Mouse (Mus musculus): Measurements from ENCODE around the gene Pde4a.
"Not testable (repeated sequence)": the region's sequence is repeated elsewhere in the genome, so short reads cannot be mapped to it uniquely, and the experiment has no call there.

The Pde4a gene

DNA sequence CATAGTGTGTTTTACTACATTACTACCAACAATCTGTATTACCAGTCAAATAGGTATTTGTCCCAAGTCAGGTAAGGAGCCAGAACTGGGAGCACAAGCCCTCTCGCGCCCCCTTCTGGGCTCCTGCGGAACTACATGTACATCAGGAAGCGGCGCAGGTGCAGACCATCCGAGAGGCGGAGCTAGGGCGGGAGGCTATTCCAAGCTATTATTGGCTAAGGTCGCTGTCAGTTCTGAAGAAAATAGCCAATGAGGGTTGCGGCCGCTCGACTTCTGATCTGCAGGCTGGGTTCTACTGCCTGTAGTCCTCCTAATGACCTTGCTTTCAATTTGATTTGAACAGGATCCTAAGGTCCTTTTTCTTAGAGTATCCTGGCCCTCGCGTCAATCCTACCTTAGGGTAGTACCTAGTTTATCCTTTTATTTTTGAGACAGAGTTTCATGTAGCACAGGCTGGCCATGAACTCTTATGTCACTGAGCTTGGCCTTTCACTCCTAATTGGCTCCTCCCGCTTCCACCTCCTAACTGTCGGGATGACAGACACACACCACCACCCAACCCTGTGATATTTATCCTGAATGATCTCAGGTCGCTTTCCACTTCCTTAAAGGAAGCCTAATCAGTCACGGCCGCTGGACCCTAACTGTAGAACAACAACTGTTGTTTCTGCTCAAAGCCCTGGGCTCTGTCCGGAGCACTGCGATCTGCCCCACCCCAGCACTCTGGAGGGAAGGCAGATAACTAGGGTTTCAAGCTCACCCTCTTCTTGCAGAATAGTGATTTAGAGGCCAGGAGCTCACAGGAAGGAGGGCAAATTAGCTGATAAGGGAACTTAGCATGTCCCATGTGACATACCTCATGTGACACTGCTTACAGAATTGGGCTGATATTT is 55.2 kb downstream of the Pde4a start:
- peak; percentile 93 for DNase-seq

DNA sequence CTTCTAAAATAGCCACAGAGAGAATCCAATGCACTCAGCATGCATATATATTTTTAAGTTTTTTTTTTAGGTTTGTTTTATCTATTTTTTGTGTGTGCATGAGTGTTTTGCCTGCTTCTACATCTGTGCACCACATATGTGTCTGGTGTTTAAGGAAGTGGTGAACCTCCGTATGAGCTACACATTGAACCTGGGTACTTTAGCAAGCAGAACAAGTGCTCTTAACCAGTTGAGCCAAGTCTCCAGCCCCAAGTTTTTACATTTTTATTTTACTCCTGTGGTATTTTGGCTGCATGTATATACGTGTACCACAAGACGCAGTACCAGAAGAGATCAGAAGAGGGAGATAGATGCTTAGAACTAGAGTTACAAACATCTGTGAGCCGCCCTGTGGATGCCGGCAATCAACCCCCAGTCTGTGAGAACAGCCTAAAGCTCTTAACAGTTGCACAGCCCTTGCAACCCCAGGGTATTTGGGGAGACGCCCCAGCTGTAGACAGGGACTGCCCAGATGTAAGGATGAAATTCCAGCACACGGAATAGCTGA is 55.9 kb downstream of the Pde4a start:
- peak; percentile 55 for DNase-seq

DNA sequence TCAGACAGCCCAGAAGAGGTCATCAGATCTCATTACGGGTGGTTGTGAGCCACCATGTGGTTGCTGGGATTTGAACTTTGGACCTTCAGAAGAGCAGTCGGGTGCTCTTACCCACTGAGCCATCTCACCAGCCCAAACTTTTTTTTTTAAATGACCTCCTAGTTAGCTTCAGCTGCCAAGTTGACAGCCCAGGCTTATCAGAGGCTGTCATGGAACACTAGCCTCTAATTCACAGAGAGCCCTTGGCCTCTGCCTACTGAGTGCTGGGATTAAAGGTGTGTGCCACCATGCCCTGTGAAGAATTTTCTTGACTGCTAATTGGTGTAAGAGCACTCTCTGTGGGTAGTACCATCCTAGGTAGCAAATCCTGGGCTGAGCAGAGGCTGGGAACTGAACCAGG is 58.0 kb downstream of the Pde4a start:
- not testable (repeated sequence) for DNase-seq

DNA sequence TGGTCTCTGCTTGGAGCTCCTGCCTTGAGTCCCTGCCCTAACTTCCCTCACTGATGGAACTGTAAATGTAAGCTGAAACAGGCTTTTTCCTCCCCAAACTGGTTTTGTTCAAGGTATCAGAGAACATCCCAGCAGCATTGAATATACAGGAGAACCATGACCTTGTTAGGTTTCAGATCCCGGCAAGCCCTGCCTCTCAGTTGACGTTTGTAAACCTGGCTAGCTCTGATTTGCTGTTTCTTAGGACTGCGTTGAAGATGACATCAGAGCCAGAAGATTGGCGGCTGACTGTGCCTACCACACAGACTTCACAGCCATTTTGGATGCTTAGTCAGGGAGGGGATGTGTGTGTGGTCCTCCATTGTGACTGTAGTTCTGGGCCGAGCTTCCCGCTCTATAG is 58.4 kb downstream of the Pde4a start:
- no peak for DNase-seq

DNA sequence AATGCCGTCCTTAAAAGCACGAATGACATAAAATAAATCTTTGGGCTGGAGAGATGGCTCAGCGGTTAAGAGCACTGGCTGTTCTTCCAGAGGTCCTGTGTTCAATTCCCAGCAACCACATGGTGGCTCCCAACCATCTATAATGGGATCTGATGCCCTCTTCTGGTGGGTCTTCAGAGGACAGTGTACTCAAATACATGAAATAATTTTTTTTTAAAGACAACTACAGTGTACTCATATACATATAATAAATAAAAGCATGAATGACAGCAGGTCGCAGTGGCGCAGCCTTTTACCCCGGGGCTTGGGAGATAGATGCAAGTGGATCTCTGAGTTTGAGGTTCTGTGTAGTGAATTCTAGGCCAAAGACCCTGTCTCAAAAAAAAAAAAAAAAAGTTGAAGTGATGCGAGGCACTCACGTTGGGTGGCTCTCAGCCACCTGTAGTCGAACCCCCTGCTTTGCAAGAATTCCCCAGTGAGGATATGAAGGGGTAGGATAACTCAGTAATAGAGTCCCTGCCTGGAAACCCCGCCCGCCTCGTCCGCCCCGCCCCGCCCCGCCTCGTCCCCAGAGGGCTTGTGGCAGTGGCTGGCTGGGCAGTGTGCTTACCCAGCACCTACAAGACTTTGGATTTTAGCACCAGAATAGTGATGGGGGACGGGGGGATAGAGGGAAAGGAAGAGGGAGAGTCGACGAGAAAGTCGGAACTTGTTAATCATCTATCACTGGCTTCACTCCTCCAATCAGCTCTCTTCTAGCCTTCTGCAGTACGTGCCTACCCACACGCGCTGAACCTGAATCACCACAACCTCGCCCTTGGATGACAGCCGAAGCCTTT is 59.3 kb downstream of the Pde4a start:
- peak; percentile 31 for DNase-seq

DNA sequence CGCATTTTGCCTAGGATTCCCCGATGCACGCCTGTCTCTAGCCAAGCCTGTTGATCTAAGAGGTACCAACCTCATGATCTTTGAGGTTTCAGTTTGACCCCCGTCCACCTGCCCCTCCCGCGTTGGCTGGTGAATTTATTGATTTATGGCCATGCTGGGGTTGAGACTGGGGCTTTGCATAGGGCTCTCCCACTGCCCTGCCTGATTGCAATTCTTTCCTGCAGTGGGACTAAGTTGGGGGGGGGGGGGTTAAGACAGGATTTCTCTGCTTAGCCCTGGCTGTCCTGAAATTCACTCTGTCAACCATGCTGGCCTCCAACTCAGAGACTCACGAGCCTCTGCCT is 59.9 kb downstream of the Pde4a start:
- no peak for DNase-seq

DNA sequence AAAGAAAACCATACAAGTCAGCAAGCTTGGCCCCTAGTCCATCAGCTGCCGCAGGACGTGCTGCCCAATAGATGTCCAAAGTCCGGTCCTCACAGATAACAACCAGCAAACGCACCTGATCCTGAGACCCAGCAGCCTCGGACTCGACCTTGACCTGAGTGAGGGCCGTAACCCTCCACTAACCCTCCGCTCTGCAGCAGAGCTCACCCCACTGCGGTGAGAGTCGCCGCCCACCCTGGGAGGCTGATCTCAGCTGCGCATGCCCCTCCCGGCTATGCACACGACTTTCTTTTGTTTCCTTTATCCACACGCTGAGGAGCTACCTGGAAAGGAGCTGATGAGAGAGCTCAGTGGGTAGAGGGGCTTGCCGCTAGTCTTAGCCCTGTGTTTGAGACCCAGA is 61.8 kb downstream of the Pde4a start:
- DNase-seq = no peak

DNA sequence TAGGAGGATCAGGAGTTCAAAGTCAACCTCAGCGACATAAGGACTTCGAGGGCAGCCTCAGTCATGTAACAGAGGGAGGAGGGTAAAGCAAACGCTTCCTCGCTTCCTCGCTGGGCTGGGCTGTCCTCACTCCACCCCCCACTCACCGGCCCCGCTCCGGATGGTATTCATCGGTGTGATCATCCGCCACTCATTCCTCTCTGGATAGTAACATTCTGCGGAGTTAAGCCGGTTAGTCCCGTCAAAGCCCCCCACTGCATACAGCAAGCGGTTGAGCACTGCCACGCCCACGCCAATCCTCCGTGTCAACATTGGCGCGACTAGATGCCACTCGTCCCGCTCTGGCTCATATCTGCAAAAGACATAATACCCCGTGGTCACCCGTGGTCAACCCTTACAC is 66.0 kb downstream of the Pde4a start:
- no peak for DNase-seq

DNA sequence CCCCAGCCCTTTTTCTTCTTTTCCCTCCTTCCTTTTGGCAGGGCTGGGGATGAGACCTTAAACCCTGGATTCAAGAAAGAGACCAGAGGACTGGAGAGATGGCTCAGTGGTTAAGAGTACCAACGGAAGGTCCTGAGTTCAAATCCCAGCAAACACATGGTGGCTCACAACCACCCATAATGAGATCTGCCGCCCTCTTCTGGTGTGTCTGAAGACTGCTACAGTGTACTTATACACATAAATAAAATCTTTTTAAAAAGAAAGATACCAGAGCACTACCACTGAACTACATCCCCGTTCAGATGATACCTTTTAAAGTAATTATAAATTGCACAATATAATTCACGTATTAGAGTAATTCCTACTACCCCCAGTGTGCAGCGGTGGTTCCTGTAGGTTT is 67.4 kb downstream of the Pde4a start:
- no peak for DNase-seq

DNA sequence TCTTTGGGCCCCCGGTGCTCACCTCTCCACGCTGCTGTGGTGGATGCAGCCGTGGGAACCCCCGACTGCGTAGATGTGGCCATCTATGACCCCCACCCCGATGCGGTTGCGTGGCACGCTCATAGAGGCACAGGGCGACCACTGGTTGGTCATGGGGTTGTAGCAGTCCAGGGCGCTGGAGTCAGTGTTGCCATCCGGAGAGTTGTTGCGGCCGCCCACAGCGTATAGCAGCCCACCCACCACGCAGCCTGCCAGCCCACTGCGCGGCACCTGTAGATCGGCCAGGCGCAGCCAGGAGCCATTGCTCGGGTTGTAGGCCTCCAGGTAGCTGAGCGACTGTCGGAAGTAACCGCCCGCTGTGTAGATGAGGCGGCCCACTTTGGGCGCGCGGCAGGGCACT is 67.9 kb downstream of the Pde4a start:
- no peak for DNase-seq

DNA sequence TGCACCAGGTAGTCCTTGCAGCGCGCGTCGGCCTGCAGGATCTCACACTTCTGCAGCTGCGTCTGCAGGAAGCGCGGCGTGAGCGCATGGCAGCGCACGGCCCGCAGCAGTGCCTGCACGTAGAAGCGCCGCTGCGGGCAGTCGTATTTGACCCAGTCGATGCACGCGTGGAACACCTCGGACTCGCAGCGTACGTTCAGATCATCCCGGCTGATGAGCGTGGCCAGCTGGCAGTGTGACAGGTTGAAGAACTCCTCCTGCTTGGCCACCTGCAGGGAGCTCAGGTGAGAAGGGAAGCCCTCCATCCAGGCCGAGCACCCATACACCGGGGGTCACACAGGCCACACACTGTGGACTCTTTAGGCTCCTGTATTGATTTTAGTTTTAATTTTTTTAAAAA is 68.3 kb downstream of the Pde4a start:
- no peak for DNase-seq

DNA sequence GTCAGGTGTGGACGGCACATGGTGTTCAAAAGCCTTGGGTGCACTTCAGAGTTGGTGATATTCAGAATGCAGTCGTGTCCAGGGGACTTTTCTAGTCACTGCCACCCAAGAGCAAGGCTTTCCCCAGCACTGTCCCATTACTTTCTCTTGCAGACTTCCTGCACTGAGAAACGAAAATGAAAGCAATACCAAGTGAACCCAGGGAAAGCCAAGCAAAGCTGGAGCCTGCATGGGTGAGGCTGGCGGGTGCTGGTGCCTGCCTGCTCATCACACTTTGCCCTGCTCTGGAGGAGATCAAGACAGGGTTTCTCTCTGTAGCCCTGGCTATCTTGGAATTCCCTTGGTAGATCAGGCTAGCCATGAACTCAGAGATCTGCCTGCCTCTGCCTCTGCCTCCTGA is 69.8 kb downstream of the Pde4a start:
- no peak for DNase-seq

DNA sequence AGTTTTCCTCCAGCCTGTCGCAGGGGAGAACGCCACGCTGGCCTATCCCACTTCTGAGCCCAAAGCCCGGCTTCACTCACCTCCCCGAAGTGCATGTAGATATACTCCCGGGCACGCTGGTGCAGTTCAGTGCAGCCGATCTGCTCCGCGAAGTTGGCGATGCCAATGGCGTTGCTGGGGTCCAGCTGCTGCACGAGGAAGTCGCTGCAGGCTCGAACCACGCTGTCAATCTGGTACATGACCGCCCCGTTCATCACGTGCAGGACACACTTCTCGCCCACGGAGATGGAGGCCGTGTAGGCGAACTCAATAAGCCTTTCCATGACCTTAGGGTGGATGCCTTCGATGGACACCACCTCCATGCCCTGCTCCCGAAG is 71.5 kb downstream of the Pde4a start:
- DNase-seq = no peak

DNA sequence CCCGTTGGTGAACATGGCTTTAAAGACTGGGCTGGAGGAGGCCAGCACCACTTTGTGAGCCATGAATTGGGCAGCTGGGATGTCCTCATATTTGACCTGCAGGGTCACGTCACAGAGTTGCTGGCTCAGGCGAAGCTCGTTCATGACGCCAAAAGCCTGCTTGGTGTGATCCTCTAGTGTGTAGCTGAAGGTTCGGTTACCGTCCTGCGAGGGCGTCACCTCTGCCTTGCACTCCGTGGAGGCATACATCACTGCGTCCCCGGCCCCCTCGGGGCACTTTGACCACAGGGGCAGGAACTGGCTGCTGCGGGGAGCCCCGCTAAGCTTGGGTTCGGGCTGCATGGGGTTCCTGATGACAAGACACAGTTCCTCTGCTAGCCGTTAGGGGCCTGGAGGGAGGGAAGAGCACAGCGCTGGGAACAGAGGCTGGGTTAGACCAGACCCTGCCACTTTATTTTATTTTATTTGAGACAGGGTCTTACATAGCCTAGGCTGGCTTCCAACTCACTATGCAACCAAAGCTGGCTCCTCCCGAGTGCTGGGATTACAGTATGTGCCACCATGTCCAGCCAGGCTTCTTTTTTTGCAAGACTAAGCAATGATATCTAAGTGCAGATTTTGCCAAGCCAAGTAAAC is 72.0 kb downstream of the Pde4a start:
- DNase-seq = peak; percentile 17

DNA sequence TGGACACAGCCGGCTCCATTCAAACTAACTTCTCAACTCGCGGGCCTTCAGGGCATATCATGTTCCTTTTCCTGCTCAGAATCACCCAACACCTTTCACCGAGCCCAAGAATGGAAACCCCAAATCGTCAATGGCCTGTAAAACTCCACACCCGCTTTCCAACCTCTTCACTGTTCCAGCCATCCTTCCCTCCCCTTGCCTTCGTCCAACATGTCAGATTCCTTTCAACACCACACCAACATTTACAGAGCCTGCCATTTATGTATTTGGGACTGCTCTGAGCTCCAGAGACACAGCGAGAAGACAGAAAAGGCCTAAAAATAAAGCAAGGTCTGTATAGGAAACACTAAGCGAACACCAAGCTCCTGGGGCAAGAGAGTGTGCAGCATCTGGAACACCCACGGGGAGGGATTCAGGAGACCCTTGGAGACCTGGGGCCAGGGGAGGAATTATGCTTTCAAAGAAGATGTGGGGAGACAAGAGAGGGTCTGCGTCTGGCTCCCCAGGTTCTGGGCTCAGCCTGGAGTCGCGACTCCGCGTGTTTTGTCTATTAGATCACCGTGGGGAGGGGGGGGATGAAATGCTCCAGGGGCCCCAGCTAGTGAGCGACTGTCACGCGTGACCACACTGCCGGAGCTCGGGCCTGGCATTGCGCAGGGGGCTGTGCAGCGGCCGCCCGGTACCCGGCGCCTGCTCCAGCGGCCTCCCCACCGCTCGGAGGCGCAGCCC is 72.7 kb downstream of the Pde4a start:
- DNase-seq = no peak

DNA sequence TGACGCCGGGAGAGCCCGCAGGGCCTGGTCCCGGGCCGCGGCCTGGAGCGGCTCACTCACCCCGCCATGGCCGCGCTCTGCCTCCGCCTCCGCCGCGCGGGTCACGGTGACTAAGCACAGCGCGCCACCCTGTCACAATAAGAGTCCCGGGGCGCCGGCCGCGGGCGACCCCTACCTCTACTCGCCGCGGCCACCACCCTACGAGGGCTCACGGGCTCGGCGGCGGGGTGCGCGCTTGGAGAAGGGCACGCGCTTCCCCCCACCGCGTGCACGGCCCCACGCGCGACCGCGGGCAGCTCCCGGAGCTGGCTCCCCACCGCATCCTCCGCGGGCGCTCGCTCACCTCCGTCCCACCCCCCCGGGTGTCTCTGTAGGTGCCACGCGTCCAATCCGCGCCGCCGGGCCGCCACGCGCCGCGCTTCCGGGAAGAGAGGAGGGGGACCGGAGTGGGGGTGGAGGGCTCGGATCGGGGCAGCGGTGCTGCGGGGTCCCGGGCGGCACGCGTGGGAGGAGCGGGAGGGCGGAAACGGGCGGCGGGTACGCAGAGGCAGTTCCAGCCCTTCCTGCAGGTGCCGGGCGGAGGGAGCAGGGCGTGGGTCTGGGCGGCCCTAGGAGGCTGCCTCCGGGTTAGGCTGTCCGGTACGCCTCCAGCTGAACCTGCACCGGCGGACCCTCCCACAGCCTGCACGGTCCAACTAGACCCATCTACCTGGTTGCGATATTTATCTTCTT is 73.4 kb downstream of the Pde4a start, which contains the start of gene Keap1:
Gene Keap1, minus strand, starts transcription at position 629 of the 732 bp plus-strand sequence.
- peak; percentile 83 for DNase-seq

DNA sequence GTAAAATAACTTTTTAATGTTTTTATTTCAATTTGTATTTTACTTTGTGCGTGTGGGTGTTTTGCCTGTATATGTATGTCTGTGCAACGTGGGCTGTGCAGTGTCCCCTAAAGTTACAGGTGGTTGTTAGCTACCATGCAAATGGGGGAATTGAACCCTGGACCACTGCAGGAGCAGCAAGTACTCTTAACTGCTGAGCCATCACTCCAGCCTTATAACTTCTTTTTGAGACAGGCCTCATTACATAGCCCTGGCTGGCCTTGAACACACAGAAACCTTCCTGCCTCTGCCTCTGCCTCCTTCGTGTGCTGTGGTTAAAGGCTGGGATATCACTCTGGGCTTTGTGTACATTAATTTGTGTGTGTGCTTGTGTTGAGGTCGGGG is 73.9 kb downstream of the Pde4a start:
- DNase-seq = no peak

DNA sequence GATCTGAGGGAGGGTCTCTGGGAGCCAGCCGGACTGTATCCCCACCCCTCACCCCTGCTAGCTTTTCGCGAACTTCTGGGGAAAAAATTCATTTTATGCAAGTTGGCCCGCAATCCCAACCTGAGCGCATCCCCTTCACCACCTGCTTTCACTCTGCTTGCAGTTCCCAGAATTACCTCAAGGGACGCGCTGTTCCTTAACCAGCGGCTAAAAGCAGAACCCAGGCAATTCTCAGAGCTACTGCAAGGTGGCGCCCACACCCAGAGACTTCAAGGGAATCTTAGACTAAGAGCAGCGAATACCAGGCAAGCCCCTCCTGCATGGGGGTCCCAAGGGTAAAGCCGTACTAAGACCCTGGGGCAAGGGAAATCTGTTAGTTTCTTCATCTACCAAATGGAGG is 75.8 kb downstream of the Pde4a start:
- peak; percentile 89 for DNase-seq

DNA sequence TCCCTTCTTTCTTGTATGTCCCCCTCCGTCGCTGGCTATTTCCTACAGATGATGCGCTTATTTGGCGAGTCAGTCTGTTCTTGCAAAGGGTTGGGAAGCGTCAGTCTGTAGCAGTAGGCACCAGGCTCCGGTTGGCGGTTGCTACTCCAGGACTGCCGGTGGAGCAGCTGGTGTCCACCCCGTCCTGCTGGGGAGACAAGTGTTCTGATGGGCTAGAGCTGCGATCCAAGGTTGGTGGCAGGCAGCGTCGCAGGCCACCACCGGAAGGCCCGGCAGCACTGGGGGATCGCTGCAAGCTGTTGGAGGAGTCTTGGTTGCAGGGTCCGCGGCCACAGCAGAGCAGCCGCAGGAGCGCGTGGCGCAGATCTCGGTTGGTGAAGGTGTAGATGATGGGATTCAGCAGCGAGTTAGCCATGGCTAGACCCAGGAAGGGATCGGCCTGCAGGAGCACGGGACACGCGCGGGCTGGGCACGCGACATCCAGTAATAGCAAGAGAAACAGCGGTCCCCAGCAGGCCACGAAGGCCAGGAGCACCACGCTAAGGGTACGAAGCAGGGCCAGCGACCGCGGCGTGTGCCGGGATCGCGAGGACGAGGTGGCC is 78.4 kb downstream of the Pde4a start:
- no peak for DNase-seq

DNA sequence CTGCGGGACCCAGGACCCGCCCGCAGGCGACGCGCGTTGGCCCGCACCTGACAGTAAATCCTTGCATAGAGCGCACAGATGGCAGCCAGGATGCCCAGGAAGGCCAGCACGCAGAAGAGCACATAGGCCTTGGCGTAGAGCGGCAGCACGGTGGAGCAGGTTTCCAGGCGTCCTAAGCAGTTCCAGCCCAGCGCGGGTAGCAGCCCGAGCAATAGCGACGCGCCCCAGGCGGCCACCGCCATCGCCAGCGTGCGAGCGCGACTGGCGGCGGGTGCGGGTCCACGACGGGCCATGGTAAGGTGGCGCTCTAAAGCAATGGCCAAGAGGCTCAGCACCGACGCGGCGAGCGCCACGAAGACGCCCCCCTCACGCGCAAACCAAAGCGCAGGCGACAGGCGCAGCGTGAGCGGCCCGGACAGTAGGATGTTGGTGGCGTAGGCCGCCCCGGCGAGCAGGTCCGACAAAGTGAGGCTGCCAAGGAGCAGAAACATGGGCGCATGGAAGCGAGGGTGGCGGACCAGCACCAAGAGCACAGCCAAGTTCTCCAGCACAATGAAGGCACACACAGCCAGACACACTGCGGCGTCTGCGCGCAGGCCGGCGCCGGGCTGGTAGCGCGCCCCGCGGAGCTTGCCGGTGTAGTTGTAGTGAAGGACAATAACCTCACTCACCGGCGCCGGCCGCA is 79.1 kb downstream of the Pde4a start:
- no peak for DNase-seq

DNA sequence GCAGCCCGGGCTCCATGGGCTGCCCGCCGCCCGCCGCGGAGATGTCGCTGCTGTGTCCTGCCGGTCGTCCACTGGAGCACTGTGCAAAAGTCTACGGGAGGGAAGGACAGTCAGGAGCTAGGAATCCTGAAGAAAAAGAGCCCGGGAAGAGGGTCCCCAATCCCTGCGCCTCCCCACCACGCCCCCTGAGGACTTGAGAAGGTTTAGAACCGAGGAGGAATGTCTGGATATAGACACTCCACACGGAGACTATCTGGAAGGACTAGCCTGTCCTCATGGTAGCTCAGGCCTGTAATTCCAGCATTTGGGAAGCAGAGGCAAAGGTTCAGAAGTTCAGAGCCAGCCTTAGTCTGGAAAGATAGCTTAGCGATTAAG is 79.6 kb downstream of the Pde4a start:
- no peak for DNase-seq
